Mouse (Mus musculus) liver (tissue): ENCODE measurements around the gene Rassf7.
"Not testable (repeated sequence)": the region's sequence is repeated elsewhere in the genome, so short reads cannot be mapped to it uniquely, and the experiment has no call there.

Experiments used
- DNase-seq: peaks from one replicate; pipeline ENCODE4 v3.0.0-alpha.2; 2020; ENCODE audit warnings: mixed read lengths

The Rassf7 gene

DNA sequence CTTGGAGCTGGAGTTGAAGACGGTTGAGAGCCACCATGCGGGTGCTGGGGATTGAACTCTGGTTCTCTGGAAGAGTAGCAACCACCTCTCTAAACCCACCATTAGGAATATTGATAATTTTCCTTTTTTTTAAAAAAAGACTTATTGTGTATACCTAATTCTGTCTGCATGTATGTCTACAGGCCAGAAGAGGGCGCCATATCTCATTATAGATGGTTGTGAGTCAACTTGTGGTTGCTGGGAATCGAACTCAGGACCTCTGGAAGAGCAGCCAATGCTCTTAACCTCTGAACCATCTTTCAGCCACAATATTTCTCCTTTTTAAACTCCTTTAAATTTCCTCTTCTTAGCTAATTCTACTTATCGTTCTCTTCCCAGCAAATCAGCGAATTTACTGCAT is 10.9 kb downstream of the Rassf7 start:
- DNase-seq, result no peak

DNA sequence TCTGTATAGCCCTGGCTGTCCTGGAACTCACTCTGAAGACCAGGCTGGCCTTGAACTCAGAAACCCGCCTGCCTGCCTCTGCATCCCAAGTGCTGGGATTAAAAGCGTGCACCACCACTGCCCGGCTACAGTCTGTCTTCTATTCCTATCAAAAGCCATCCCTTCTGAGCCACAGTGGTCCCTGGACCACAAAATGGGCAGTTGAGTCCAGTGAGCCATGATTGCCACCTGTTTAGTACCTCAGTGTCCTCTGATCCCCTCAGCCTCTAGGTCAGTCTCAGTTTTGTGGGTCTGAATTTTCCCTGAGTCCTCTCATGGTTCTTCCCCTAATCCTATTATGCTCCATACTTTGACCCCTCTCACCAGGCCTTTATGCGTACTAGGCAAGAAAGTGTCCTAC is 12.1 kb downstream of the Rassf7 start:
- no peak for DNase-seq

DNA sequence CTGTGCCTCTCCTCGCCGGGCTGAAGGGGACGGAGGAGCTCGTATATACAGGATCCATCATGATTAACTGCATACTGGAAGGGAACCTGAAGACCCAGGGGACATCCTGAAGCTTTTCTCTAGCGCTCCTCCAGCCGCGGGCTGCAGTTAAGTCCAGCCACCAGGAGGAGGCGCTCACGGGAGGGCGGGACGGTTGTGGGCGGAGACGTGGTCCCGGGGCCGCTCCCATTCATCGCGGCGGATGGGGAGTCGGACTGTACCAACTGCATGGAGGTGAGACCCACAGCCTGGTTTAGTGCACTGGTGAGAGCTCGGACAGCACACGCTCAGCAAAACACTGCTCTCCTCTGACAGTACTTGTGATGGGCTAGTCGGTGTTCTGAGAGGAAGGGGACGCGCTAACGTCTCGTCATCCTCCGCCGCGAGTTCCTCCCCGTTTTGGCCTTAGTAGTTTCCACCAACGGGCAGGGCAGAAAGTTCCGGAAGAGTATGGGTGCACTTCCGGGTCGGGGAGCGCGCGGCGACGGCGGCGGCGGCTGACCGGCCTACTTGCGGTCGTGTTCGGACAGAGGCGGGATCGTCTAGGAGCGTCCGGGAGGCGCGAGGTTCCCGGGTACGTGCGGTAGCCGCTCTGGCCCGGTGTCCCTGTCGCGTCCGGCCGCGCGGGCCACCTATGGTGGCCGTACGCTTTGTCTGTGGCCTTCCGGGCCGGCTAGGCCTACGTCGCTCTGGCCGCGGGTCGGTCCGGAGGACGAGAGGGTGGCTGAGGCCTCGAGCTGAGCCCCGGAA is 12.8 kb downstream of the Rassf7 start, which contains the start of gene Phrf1:
Phrf1 (plus strand) TSS at position 506 of the 789 bp plus-strand sequence.
- peak; percentile 92 for DNase-seq

DNA sequence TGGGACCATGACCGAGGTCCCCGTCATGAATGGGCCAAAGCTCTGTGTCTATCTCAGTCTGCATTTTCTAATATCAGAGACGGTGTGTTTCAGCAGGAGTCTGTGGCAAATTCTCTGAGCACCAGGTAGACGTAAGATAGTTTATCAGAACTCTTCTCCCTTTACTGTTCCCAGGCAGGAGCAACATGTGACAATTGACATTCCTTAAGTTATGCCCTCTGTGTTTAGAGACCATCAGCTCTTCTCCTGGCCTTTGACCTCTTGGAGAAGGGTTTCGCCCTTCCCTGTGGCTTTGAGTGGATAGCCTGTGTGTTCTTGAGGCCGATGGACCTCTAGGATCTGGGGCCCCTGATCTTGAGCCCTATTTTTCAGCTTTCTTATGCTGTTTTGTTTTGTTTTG is 14.0 kb downstream of the Rassf7 start:
- no peak for DNase-seq

DNA sequence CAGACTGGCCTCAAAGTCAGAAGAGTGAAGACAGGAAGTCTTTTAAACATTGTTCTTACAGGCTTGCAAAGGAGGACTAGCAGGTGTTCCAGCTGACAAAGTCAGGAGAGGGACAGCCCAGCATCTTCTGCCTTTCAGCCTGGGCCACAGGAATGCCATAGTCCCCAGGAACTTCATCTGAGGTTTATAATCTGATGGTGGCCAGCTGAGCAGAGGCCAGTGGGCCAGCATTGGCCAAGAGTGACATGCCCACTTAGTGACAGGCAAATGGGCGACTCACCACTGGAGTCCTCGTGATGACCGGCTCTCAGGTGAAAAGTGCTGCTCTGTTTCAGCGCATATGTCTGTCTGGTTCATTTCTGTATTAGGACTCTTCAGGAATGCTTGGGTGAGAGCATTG is 14.9 kb downstream of the Rassf7 start:
- DNase-seq, result no peak

DNA sequence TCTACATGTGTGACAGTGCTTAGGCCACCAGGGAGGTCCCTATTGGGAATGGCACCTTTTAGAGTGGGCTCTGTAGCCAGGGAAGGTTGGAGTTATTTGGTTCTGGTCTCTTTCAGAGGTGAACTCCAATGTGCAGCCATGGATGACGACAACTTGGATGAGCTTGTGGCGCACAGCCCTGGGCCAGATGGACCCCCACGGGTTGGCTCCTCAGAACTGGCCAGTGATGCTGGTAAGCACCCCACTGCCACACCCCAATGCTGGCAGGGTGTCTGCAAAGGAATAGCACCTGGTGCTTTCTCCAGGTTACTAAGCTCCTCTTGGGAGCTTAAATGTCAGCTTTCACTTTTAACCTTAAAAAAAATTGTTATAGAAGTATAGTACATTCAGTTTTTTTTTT is 15.5 kb downstream of the Rassf7 start:
- no peak for DNase-seq

DNA sequence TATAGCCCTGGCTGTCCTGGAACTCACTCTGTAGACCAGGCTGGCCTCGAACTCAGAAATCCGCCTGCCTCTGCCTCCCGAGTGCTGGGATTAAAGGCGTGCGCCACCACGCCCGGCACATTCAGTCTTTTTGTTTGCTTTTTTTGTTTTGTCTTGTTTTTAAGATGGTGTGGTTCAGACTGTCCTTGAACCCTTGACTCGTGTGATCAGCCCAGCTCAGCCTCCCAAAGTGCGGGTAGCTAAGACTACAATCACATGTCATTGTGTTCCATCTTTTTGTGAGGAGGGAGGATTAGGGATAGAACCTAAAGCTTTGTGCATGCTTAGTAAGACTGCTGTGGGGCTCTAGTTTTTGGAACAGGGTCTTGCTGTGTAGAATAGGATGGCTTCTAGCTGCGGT is 15.9 kb downstream of the Rassf7 start:
- no peak for DNase-seq

DNA sequence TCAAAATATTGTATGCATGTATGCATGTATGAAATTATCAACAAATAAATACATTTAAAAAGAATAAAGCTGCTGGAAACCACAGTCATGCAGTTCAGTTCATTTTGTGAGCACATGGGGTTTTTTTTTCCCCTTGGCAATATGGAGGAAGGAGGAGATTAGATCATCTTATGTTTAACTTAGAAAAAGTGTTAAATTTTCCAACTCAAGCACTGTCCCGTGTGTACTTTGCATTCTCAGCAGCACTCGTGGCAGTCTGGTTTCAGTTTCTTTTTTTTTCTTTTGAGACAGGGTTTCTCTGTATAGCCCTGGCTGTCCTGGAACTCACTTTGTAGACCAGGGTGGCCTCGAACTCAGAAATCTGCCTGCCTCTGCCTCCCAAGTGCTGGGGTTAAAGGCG is 34.8 kb downstream of the Rassf7 start:
- not testable (repeated sequence) for DNase-seq

DNA sequence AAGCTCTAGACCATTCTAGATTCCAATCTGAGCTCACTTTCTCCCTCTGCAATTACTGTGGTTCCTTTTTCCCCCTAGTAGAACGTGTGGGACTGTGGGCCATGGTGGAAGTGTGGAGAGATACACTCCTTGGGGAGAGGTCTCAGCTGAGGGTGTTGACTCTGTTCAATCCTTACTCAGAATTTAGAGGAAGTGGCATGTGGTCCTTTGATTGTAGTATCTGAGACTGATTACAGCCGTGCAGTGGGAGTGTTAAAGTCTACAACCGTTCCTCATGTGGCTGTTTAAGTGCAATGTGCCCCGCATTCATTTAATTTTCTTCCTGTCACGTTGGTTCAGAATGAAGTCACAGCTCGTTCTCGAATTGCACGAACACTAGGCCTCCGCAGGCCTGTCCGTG is 40.5 kb downstream of the Rassf7 start:
- DNase-seq, result no peak

DNA sequence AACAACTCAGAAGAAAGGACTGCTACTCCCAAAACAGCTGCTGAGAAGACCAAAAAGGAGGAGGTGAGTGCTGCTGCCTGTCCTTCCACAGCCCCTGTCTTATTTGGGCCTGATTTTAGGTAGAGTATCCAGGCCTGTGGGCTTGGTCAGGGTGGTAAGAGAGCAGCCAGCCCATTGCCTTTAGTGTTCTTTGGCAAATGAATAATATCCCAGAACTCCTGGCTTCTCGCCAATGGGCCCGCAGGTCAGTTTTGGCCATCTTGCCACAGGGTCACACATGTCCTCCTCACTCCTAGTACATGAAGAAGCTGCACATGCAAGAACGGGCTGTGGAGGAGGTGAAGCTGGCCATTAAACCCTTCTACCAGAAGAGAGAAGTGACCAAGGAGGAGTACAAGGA is 45.8 kb downstream of the Rassf7 start:
- no peak for DNase-seq

DNA sequence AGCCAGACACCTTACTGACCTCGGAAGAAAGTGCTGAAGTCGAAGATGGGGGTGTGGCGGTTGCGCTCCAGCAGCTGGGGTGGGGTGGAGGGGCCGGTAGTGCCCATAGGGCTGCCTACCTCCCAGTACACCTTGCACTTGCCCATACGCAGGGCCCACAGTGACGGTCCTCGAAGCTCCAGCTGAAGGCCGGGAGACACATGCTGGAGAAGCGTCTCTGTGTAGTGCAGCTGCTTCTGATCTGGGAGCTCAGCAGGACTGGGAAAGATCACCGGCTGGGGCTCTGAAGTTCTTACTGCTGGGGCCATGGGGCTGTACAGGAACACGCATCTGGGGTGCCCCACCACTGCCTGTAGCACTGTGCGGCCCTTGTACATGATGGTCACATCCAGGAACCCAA is 48.0 kb downstream of the Rassf7 start:
- no peak for DNase-seq

DNA sequence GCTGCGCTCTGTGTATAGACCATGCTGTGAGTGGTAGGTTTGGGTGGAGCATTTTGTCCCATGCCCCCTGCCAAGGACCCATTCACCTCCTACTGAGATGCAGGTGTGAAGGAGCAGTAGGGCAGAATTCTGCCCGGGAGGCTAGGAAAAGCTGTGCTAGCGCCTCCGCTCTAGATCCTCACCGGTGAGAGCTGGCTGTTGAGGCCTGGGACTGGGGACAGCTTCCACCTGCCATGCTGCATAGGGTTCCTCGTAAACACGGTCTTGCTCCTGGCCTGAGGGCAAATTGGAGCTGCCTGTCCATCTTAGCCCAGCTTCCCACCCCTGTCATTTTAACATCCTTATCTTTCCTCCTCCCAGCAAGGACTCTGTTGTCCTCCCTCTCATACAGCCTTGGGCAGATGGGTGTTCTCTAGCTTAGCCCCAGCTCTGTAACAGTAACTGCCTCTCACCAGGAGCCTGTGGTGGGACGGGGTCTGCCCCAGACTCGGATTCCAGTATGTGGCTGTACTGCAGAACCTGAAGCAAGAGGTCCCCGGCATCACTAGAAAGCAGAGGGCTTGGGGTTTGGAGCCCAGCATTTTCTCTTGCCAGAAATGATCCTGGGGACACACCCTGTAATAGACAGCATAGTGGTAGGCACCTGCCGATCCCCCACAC is 48.5 kb downstream of the Rassf7 start:
- DNase-seq, result no peak

DNA sequence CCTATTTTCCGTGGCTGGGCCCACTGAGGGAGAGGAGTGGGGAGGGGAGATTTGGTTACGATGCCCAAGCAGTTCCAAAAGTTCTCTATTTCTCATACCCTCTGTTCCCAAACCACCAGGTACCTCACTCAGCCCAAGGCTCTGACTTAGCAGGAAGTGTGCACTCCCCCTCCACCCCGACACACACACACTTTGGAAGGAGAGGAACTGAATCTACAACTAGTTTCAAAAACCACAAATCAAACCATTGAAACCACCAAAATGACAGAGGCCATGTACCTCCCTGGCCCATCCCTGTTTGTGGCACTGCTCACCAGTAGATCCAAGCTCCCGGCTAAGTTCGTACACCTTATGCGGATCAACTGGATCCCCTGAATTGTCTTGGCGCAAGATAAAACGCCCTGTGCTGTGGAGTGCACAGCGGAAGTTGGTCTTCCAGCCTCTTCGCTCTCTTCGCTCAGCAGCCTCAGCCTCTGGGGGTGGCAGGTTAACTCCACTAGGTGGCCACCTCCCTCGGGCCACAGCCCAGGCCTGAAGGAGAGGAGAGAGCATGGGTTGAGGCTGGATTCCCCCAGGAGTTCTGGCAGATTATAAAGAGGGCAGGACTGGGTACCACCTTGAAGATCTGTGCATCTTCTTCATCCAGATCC is 49.2 kb downstream of the Rassf7 start:
- peak; percentile 63 for DNase-seq

DNA sequence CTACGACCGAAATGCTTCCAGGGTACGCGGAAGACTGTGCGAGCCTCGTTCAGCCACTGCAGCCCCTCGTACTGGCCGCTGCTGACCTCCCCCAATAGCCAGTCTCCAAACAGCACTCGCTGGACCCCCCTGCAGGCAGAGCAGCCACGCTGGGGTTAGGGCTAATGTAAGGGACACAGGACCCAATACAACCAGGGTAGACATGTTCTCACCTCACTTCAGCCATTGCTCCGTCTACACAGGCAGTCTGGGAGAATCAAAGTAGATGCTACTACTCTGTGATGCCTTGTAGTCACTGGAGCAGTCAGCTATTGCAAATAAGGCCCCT is 49.7 kb downstream of the Rassf7 start:
- DNase-seq, result no peak

DNA sequence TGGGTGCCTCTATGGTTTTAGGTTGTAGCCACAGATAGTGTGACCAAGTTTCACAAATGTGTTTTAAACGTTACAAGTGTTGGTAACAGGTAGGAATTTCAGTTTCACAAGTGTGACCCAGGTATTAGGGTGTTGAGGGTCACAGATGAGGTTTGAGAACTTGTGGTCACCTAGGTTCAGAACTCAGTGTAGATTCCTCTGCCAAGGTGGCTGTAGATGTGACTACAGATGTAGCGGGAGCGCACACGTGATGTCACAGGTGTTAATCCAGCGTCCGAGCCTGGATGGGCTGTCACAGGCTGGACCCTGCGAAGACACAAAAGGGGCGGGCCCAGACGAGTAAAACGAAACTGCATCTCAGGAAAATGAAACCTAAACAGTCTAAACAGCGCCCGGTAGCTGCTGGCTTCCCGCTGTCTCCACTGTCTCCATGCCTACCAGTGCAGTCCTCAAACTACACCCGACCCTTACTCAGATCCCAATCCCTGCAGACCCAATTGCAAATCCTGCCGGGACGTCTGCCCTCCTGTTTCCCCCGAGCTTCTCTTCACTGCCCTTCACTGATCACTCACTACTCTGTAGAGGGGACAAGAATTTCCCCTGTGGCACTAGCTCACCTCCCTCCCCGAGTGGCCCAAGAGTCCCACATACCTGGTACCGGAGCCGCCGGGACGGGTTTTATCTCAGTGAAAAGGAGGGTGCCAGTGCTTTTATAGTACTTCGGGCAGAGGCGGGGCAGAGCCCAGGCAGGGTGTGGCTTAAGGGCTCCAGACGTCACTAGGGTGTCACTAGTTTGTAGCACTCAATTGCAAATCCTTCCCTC is 50.3 kb downstream of the Rassf7 start, which contains the start of gene Irf7:
Irf7 (minus strand) TSS at position 743 of the 823 bp plus-strand sequence.
- peak; percentile 84 for DNase-seq
